Mouse (Mus musculus) CH12.LX (cell line): ENCODE results near the gene Mtx1.

Experiments
- CTCF ChIP-seq, 2 experiments: IDR thresholded peaks in 1 of 2; conservative IDR thresholded peaks in 1 of 2; 2 replicates each; pipeline ENCODE4 v1.5.1; 2011 to 2012; ENCODE audit warnings: low read depth in 2 of 2, low read length in 2 of 2, improper control_type of control experiment in 1 of 2, inconsistent platforms in 1 of 2, mild to moderate bottlenecking in 1 of 2, moderate library complexity in 1 of 2
- ETS1 ChIP-seq: conservative IDR thresholded peaks from 2 replicates; pipeline ENCODE4 v1.6.1; 2012; ENCODE audit warnings: low read depth, mild to moderate bottlenecking, inconsistent platforms, low read length, improper control_type of control experiment, moderate library complexity
- POLR2A ChIP-seq: IDR thresholded peaks from 2 replicates; pipeline ENCODE4 v1.6.1; 2011; ENCODE audit warnings: low read depth, mild to moderate bottlenecking, improper control_type of control experiment, low read length
- SIN3A ChIP-seq: IDR thresholded peaks from 2 replicates; pipeline ENCODE4 v1.6.1; 2012; ENCODE audit warnings: low read length, improper control_type of control experiment, inconsistent platforms
- TBP ChIP-seq: conservative IDR thresholded peaks from 2 replicates; pipeline ENCODE4 v1.6.1; 2011; ENCODE audit warnings: low read depth, low read length, improper control_type of control experiment
- UBTF ChIP-seq: IDR thresholded peaks from 2 replicates; pipeline ENCODE4 v1.6.1; 2012; ENCODE audit warnings: low read depth, mild to moderate bottlenecking, inconsistent platforms, low read length, improper control_type of control experiment, moderate library complexity
- USF1 ChIP-seq: IDR thresholded peaks from 2 replicates; pipeline ENCODE4 v1.6.1; 2014; ENCODE audit warnings: low read depth, mild to moderate bottlenecking, inconsistent platforms, low read length, improper control_type of control experiment
- ZMIZ1 ChIP-seq: IDR thresholded peaks from 2 replicates; pipeline ENCODE4 v1.6.1; 2012; ENCODE audit warnings: low read depth, mild to moderate bottlenecking, inconsistent platforms, low read length, improper control_type of control experiment

- TF ChIP-seq ETS1 (no peak), TBP (no peak), UBTF (no peak), SIN3A (no peak), CTCF (conservative IDR thresholded peaks at IDR 0.05 in 1 of 2, IDR thresholded peaks at IDR 0.05 in 1 of 2; ENCODE audit: low read depth in 2 of 2, low read length in 2 of 2) (no peak), POLR2A (no peak), ZMIZ1 (no peak), USF1 (no peak)
Observed at GRCm38 (mm10) chr3:89224796-89225195, 2.1 kb downstream of the Mtx1 start.
